Comparison of ENCODE assay signal across 13 mouse cellular contexts in the genomic region with DNA sequence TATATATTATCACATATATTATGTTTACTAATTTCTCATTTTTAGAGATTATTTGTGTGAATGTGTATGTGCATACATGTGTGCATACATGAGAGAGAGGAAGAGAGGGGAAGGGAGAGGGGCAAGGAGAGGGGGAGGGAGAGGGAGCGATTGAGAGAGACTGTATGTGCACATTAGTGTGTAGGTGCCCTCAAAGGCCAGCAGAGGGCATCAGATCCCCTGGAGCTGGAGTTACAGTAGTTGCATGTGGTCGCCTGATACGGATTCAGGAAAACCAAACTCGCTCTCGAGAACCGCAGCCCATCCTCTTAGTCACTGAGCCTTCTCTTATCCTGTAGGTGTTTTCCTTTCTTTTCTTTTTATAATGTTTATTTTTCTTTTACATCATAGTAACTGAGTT. TPM values are rescaled to one million over a fixed set of nuclear protein-coding genes. Genes with fewer than 3 reads are reported as not detected.
DNase-seq lines count a peak whose midpoint lies in the region; ATAC-seq and TF ChIP-seq lines count a peak whose summit lies in the region.
"Had no signal": no experiment of that assay in that cellular context is flagged by ENCODE, and none has a peak within 500 bp of the region (broad histone marks: within the 10 kb centered on the region; RNA-seq: fewer than 3 reads in every experiment).

No protein-coding gene starts in this region.

- TF ChIP-seq POLR2A in embryonic fibroblast, embryonic 13.5 days (IDR thresholded peaks at IDR 0.05; ENCODE audit: low read depth, low read length) = no peak

- no peak for ATAC-seq in liver, postnatal 0 days
- ATAC-seq in liver, embryonic 12.5 days = no peak
- no peak for ATAC-seq in neural tube, embryonic 15.5 days (ENCODE audit: low FRiP score)
- ATAC-seq: intestine, embryonic 16.5 days had no signal

- intact Hi-C loops in heart, postnatal 36 days (cut with DNase I) = no loop called here

- H3K4me2 ChIP-seq in liver, postnatal 0 days (ENCODE audit: low read depth, low read length) = no peak overlapping the region
- H3K4me2 ChIP-seq in liver, embryonic 12.5 days = no peak overlapping the region
- H3K4me2 ChIP-seq in neural tube, embryonic 15.5 days = no peak overlapping the region
- H3K4me2 ChIP-seq: liver, embryonic 13.5 days had no signal

- no peaks in the 10 kb centered on the region for H3K27me3 ChIP-seq in liver, postnatal 0 days (ENCODE audit: insufficient read depth, low read length)
- no peaks in the 10 kb centered on the region for H3K27me3 ChIP-seq in liver, embryonic 12.5 days (replicated peaks)
- no peaks in the 10 kb centered on the region for H3K27me3 ChIP-seq in neural tube, embryonic 15.5 days (replicated peaks)
- H3K27me3 ChIP-seq: liver, embryonic 13.5 days had no signal

- no peak overlapping the region for H3K4me3 ChIP-seq in liver, postnatal 0 days (ENCODE audit: low read depth, low read length)
- no peak overlapping the region for H3K4me3 ChIP-seq in liver, embryonic 12.5 days
- H3K4me3 ChIP-seq in embryonic fibroblast, embryonic 13.5 days (ENCODE audit: insufficient read depth, low read length) = no peak overlapping the region
- H3K4me3 ChIP-seq in neural tube, embryonic 15.5 days (replicated peaks) = no peak overlapping the region
- H3K4me3 ChIP-seq: liver, embryonic 13.5 days had no signal

- no peaks in the 10 kb centered on the region for H3K9me3 ChIP-seq in liver, postnatal 0 days (ENCODE audit: low read length)
- no peaks in the 10 kb centered on the region for H3K9me3 ChIP-seq in liver, embryonic 12.5 days (replicated peaks)
- no peaks in the 10 kb centered on the region for H3K9me3 ChIP-seq in neural tube, embryonic 15.5 days (replicated peaks)
- H3K9me3 ChIP-seq: liver, embryonic 13.5 days had no signal

- H3K4me1 ChIP-seq in liver, postnatal 0 days (ENCODE audit: insufficient read depth) = no peaks in the 10 kb centered on the region
- H3K4me1 ChIP-seq in liver, embryonic 12.5 days = no peaks in the 10 kb centered on the region
- no peaks in the 10 kb centered on the region for H3K4me1 ChIP-seq in embryonic fibroblast, embryonic 13.5 days (ENCODE audit: control insufficient read depth, insufficient read depth, low read length)
- H3K4me1 ChIP-seq in neural tube, embryonic 15.5 days = no peaks in the 10 kb centered on the region
- H3K4me1 ChIP-seq: liver, embryonic 13.5 days had no signal

- no peak overlapping the region for H3K9ac ChIP-seq in liver, postnatal 0 days (replicated peaks)
- H3K9ac ChIP-seq in liver, embryonic 12.5 days = no peak overlapping the region
- H3K9ac ChIP-seq in neural tube, embryonic 15.5 days (replicated peaks) = no peak overlapping the region
- H3K9ac ChIP-seq: liver, embryonic 13.5 days had no signal

- TF ChIP-seq EP300 in liver, postnatal 0 days (IDR thresholded peaks at IDR 0.05; ENCODE audit: low read depth) = no peak

- no peak overlapping the region for H3K27ac ChIP-seq in liver, postnatal 0 days (ENCODE audit: low read depth)
- H3K27ac ChIP-seq in liver, embryonic 12.5 days = no peak overlapping the region
- no peak overlapping the region for H3K27ac ChIP-seq in embryonic fibroblast, embryonic 13.5 days (ENCODE audit: insufficient read depth, low read length)
- H3K27ac ChIP-seq in neural tube, embryonic 15.5 days (replicated peaks) = no peak overlapping the region
- H3K27ac ChIP-seq: liver, embryonic 13.5 days had no signal

- no peaks in the 10 kb centered on the region for H3K36me3 ChIP-seq in liver, postnatal 0 days (replicated peaks; ENCODE audit: insufficient read depth, low read length)
- no peaks in the 10 kb centered on the region for H3K36me3 ChIP-seq in liver, embryonic 12.5 days
- H3K36me3 ChIP-seq in neural tube, embryonic 15.5 days = no peaks in the 10 kb centered on the region
- H3K36me3 ChIP-seq: liver, embryonic 13.5 days had no signal

- peak; percentile 13; the same call in 1 of the 2 replicates for TF ChIP-seq CTCF in liver, postnatal 0 days (IDR thresholded peaks at IDR 0.05; ENCODE audit: low read depth)
- peak; percentile 20; the same call in 1 of the 2 replicates for TF ChIP-seq CTCF in embryonic fibroblast, embryonic 13.5 days (IDR thresholded peaks at IDR 0.05; ENCODE audit: borderline replicate concordance, insufficient read depth, low read length)

- 85% methylated on average over 6 of the region's 6 CpGs for WGBS in liver, postnatal 0 days (ENCODE audit: insufficient replicate concordance)
- WGBS in liver, embryonic 12.5 days (ENCODE audit: insufficient replicate concordance) = 82% methylated on average over 6 of the region's 6 CpGs
- WGBS in neural tube, embryonic 15.5 days = 97% methylated on average over 6 of the region's 6 CpGs

- DNase-seq in heart, adult 11 months = peak; percentile 41
- DNase-seq in heart, postnatal 36 days = no peak
- no peak for DNase-seq in liver, postnatal 0 days
- DNase-seq in ES-CJ7 (ENCODE audit: low read depth, low spot score) = peak; percentile 68
- DNase-seq: cerebellum, postnatal 36 days; heart, postnatal 14 days; liver, embryonic 13.5 days; right cerebral cortex, postnatal 25 days; thymus, postnatal 14 days had no signal

RNA-seq across cellular contexts. Expression of a gene that starts 38.4 kb away (rescaled TPM):
- 10 to 100 TPM; 27.3 to 27.9 TPM for total RNA-seq in heart, postnatal 36 days (2021)
- 40.0 and 47.1 TPM in 2 replicates for polyA plus RNA-seq in liver, postnatal 0 days (2015; fragmentation: Nextera tagmentation; extraction: Ambion mirVana)
- polyA plus RNA-seq in liver, embryonic 12.5 days (2016; fragmentation: Nextera tagmentation; extraction: Ambion mirVana) = 27.2 and 32.2 TPM in 2 replicates
- 44.4 and 53.4 TPM in 2 replicates for polyA plus RNA-seq in embryonic fibroblast, embryonic 13.5 days (2011; ENCODE audit: insufficient read length, low read depth, missing spikeins)
- 39.1 and 39.8 TPM in 2 replicates for polyA plus RNA-seq in neural tube, embryonic 15.5 days (2015; fragmentation: Nextera tagmentation; extraction: Ambion mirVana)

Comparison
In these comparisons a context has a peak if more than half of its experiments do, and no peak if none do; other contexts are left out.
1. DNase-seq: peak in heart, adult 11 months (single experiment) and ES-CJ7 (single experiment); none in heart, postnatal 36 days (0 of 2) and liver, postnatal 0 days (single experiment).